In the genomic region with DNA sequence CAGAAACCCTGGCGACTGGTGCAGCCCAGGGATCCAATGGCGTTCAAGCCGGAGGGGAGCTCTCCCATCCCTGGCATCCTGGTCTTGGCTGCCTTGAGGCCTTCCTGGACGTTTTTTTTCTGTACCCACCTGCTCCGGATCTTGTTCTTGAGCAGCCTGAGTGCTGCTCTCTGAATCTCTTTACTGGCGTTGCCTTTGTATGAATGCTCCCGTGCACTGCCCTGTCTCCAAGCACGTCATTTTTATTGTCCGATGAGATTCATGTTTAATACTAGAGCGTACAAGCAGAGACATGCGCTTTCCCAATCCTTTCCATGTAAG, we compare ENCODE assay signal across 8 mouse cellular contexts. TPM values are rescaled to one million over a fixed set of nuclear protein-coding genes. Genes with fewer than 3 reads are reported as not detected.
DNase-seq lines count a peak whose midpoint lies in the region; ATAC-seq and TF ChIP-seq lines count a peak whose summit lies in the region.

No protein-coding gene starts in this region.

- intact Hi-C loops in left cerebral cortex, adult 2 months (cut with DNase I), result loop anchor here (5.0 kb wide), 2 partner anchors 64 to 189 kb away; no protein-coding TSS in a partner anchor
- intact Hi-C loops in left cerebral cortex, postnatal 4 days (cut with DNase I), result loop anchor here (2.0 to 10.0 kb wide), 2 partner anchors 64 to 190 kb away; no protein-coding TSS in a partner anchor

- TF ChIP-seq CTCF in left cerebral cortex, adult 2 months (IDR thresholded peaks at IDR 0.05), result no peak
- no peak for TF ChIP-seq CTCF in midbrain, postnatal 0 days (IDR thresholded peaks at IDR 0.05)

- H3K4me3 ChIP-seq in left cerebral cortex, adult 2 months, result peak overlapping the region; percentile 61
- peak overlapping the region; percentile 66 for H3K4me3 ChIP-seq in embryonic facial prominence, embryonic 12.5 days
- peak overlapping the region; percentile 64 for H3K4me3 ChIP-seq in hindbrain, embryonic 16.5 days (ENCODE audit: low read length)
- H3K4me3 ChIP-seq in midbrain, postnatal 0 days (ENCODE audit: low read depth, low read length), result peak overlapping the region; percentile 62

- 6% methylated on average over 11 of the region's 11 CpGs for WGBS in embryonic facial prominence, embryonic 12.5 days
- 6% methylated on average over 9 of the region's 11 CpGs for WGBS in hindbrain, embryonic 16.5 days
- 5% methylated on average over 11 of the region's 11 CpGs for WGBS in midbrain, postnatal 0 days

- 0 out of 2 replicates have a peak, but pooled peaks have one; percentile 11 for ATAC-seq in embryonic facial prominence, embryonic 12.5 days (ENCODE audit: insufficient number of reproducible peaks, insufficient read depth, low FRiP score, low TSS enrichment)
- ATAC-seq in hindbrain, embryonic 16.5 days, result peak; percentile 80; the same call in 1 of the 2 replicates
- ATAC-seq in midbrain, postnatal 0 days (ENCODE audit: low FRiP score), result peak; percentile 83

- peaks cover 26% of the 10 kb centered on the region for H3K27me3 ChIP-seq in embryonic facial prominence, embryonic 12.5 days
- peaks cover 5% of the 10 kb centered on the region for H3K27me3 ChIP-seq in hindbrain, embryonic 16.5 days (replicated peaks; ENCODE audit: control insufficient read depth, insufficient read depth, low read length)
- H3K27me3 ChIP-seq in midbrain, postnatal 0 days (ENCODE audit: insufficient read depth, low read length), result peaks cover 20% of the 10 kb centered on the region

- H3K4me2 ChIP-seq in embryonic facial prominence, embryonic 12.5 days (replicated peaks), result peak overlapping the region; percentile 98
- H3K4me2 ChIP-seq in hindbrain, embryonic 16.5 days (ENCODE audit: low read length), result peak overlapping the region; percentile 87
- peak overlapping the region; percentile 79 for H3K4me2 ChIP-seq in midbrain, postnatal 0 days (ENCODE audit: low read depth, low read length, poor library complexity, severe bottlenecking)

- H3K27ac ChIP-seq in left cerebral cortex, adult 2 months, result peak overlapping the region; percentile 89
- no peak overlapping the region for H3K27ac ChIP-seq in embryonic facial prominence, embryonic 12.5 days
- H3K27ac ChIP-seq in hindbrain, embryonic 16.5 days (ENCODE audit: low read depth, low read length), result peak overlapping the region; percentile 62
- peak overlapping the region; percentile 87 for H3K27ac ChIP-seq in midbrain, postnatal 0 days (ENCODE audit: low read depth, low read length)

- 0 out of 2 replicates have a peak, but pooled peaks cover 3% of the 10 kb centered on the region for H3K4me1 ChIP-seq in embryonic facial prominence, embryonic 12.5 days
- H3K4me1 ChIP-seq in hindbrain, embryonic 16.5 days (ENCODE audit: control insufficient read depth, insufficient read depth, low read depth, low read length), result 0 out of 2 replicates have a peak, but pooled peaks cover 2% of the 10 kb centered on the region
- no peaks in the 10 kb centered on the region for H3K4me1 ChIP-seq in midbrain, postnatal 0 days (ENCODE audit: insufficient read depth, low read length)

- no peak for DNase-seq in left cerebral cortex, adult 2 months (ENCODE audit: extremely low spot score in 1 of 2, low spot score in 2 of 2)
- no peak for DNase-seq in left cerebral cortex, postnatal 4 days
- peak; percentile 64 for DNase-seq in midbrain, postnatal 0 days (ENCODE audit: low spot score)
- no peak for DNase-seq in gastrocnemius, postnatal 10 days
- no peak for DNase-seq in urinary bladder, postnatal 36 days (ENCODE audit: low spot score in 2 of 2)
- DNase-seq in gastrocnemius, postnatal 4 days (ENCODE audit: low spot score in 2 of 2), result no peak

- no peaks in the 10 kb centered on the region for H3K9me3 ChIP-seq in embryonic facial prominence, embryonic 12.5 days
- H3K9me3 ChIP-seq in hindbrain, embryonic 16.5 days (ENCODE audit: control insufficient read depth, low read length), result no peaks in the 10 kb centered on the region
- no peaks in the 10 kb centered on the region for H3K9me3 ChIP-seq in midbrain, postnatal 0 days (ENCODE audit: low read length)

- H3K36me3 ChIP-seq in embryonic facial prominence, embryonic 12.5 days, result no peaks in the 10 kb centered on the region
- H3K36me3 ChIP-seq in hindbrain, embryonic 16.5 days (ENCODE audit: control insufficient read depth, insufficient read depth, low read length), result no peaks in the 10 kb centered on the region
- H3K36me3 ChIP-seq in midbrain, postnatal 0 days (ENCODE audit: insufficient read depth, low read length), result no peaks in the 10 kb centered on the region

- peak overlapping the region; percentile 55; the same call in 1 of the 2 replicates for H3K9ac ChIP-seq in embryonic facial prominence, embryonic 12.5 days
- H3K9ac ChIP-seq in hindbrain, embryonic 16.5 days (ENCODE audit: low read depth, low read length), result peak overlapping the region; percentile 64
- H3K9ac ChIP-seq in midbrain, postnatal 0 days (replicated peaks; ENCODE audit: low read length, poor library complexity, severe bottlenecking), result peak overlapping the region; percentile 73

RNA-seq across cellular contexts. Expression of gene Ifne, which starts 58.7 kb away (rescaled TPM):
- not detected for total RNA-seq in left cerebral cortex, adult 2 months (2021)
- not detected for total RNA-seq in left cerebral cortex, postnatal 4 days (2021)
- not detected in 2 replicates for polyA plus RNA-seq in embryonic facial prominence, embryonic 12.5 days (2016; fragmentation: Nextera tagmentation; extraction: Ambion mirVana)
- polyA plus RNA-seq in hindbrain, embryonic 16.5 days (2015; fragmentation: Nextera tagmentation; extraction: Ambion mirVana), result not detected in 2 replicates
- total RNA-seq in midbrain, postnatal 0 days (2014; rRNA removed), result not detected in 2 replicates
- not detected in 2 replicates for polyA plus RNA-seq in midbrain, postnatal 0 days (2015; fragmentation: Nextera tagmentation; extraction: Ambion mirVana)
- not detected for total RNA-seq in gastrocnemius, postnatal 10 days (2021)
- total RNA-seq in gastrocnemius, postnatal 4 days (2021), result not detected

Comparison
In these comparisons a context has a peak if more than half of its experiments do, and no peak if none do; other contexts are left out.
1. ATAC-seq: peak in every context shown above with its lines; median percentile 83 in midbrain, postnatal 0 days; 80 in hindbrain, embryonic 16.5 days; 11 in embryonic facial prominence, embryonic 12.5 days.